Mouse (Mus musculus): Measurements from ENCODE around the gene Phb2. TPM values are rescaled to one million over a fixed set of nuclear protein-coding genes. Genes with fewer than 3 reads are reported as not detected.

Gene Phb2
- polyA plus RNA-seq, 1 experiment from 2014 or later: 249 TPM

GRCm38 (mm10) chr6:124750405-124750804 lies 38.3 kb downstream of the Phb2 start:
- no peaks in the 10 kb centered on the region for H3K27me3 ChIP-seq (replicated peaks; ENCODE audit: control insufficient read depth, insufficient read depth, low read length)
- WGBS: 87% methylated on average over 8 of the region's 8 CpGs
- H3K4me1 ChIP-seq (ENCODE audit: control insufficient read depth, insufficient read depth, low read depth, low read length): peaks cover 30% of the 10 kb centered on the region
- no peak overlapping the region for H3K9ac ChIP-seq (ENCODE audit: low read depth, low read length)
- peaks cover 28% of the 10 kb centered on the region for H3K36me3 ChIP-seq (ENCODE audit: control insufficient read depth, insufficient read depth, low read length)
- no peak overlapping the region for H3K4me3 ChIP-seq (ENCODE audit: low read length)
- H3K4me2 ChIP-seq (ENCODE audit: low read length): no peak overlapping the region
- ATAC-seq: no peak
- no peaks in the 10 kb centered on the region for H3K9me3 ChIP-seq (ENCODE audit: control insufficient read depth, low read length)
- H3K27ac ChIP-seq (ENCODE audit: low read depth, low read length): no peak overlapping the region

GRCm38 (mm10) chr6:124753861-124754260 lies 41.7 kb downstream of the Phb2 start:
- Histone ChIP-seq H3K9ac (ENCODE audit: low read depth, low read length) (no peak overlapping the region), H3K4me3 (ENCODE audit: low read length) (no peak overlapping the region), H3K36me3 (ENCODE audit: control insufficient read depth, insufficient read depth, low read length) (peaks cover 7% of the 10 kb centered on the region; the same call in 1 of the 2 replicates), H3K27me3 (replicated peaks; ENCODE audit: control insufficient read depth, insufficient read depth, low read length) (no peaks in the 10 kb centered on the region), H3K9me3 (ENCODE audit: control insufficient read depth, low read length) (no peaks in the 10 kb centered on the region), H3K27ac (ENCODE audit: low read depth, low read length) (no peak overlapping the region), H3K4me2 (ENCODE audit: low read length) (peak overlapping the region; percentile 80; the same call in 1 of the 2 replicates), H3K4me1 (ENCODE audit: control insufficient read depth, insufficient read depth, low read depth, low read length) (peaks cover 31% of the 10 kb centered on the region)
- no peak for ATAC-seq
- 94% methylated on average over 2 of the region's 2 CpGs for WGBS

GRCm38 (mm10) chr6:124755306-124755705 lies 43.2 kb downstream of the Phb2 start:
- H3K9me3 ChIP-seq (ENCODE audit: control insufficient read depth, low read length): no peaks in the 10 kb centered on the region
- peak overlapping the region; percentile 80 for H3K4me2 ChIP-seq (ENCODE audit: low read length)
- ATAC-seq: no peak
- H3K27me3 ChIP-seq (replicated peaks; ENCODE audit: control insufficient read depth, insufficient read depth, low read length): no peaks in the 10 kb centered on the region
- peak overlapping the region; percentile 80 for H3K4me3 ChIP-seq (ENCODE audit: low read length)
- WGBS: 0% methylated on average over 3 of the region's 3 CpGs
- peak overlapping the region; percentile 97 for H3K9ac ChIP-seq (ENCODE audit: low read depth, low read length)
- H3K4me1 ChIP-seq (ENCODE audit: control insufficient read depth, insufficient read depth, low read depth, low read length): peaks cover 34% of the 10 kb centered on the region
- no peaks in the 10 kb centered on the region for H3K36me3 ChIP-seq (ENCODE audit: control insufficient read depth, insufficient read depth, low read length)
- H3K27ac ChIP-seq (ENCODE audit: low read depth, low read length): peak overlapping the region; percentile 99

- peak within 1 kb of the TSS; percentile 97 for H3K9ac ChIP-seq (ENCODE audit: low read depth, low read length)
- H3K4me3 ChIP-seq (ENCODE audit: low read length): peak within 1 kb of the TSS; percentile 80
- H3K9me3 ChIP-seq (ENCODE audit: control insufficient read depth, low read length): no peaks in the 10 kb centered on the region
- ATAC-seq: peak; percentile 50
- under 1% methylated on average over 40 of the region's 100 CpGs for WGBS
- no peaks in the 10 kb centered on the region for H3K36me3 ChIP-seq (ENCODE audit: control insufficient read depth, insufficient read depth, low read length)
- H3K27me3 ChIP-seq (replicated peaks; ENCODE audit: control insufficient read depth, insufficient read depth, low read length): no peaks in the 10 kb centered on the region
- H3K4me1 ChIP-seq (ENCODE audit: control insufficient read depth, insufficient read depth, low read depth, low read length): peaks cover 34% of the 10 kb centered on the region
- H3K27ac ChIP-seq (ENCODE audit: low read depth, low read length): peak within 1 kb of the TSS; percentile 99
- H3K4me2 ChIP-seq (ENCODE audit: low read length): peak within 1 kb of the TSS; percentile 80
These were observed 43.9 kb downstream of the Phb2 start, which contains the start of the genes Gm45234 and Atn1 for GRCm38 (mm10) chr6:124755831-124756595. TSS of gene Gm45234 (minus strand) at chr6:124756021. TSS of gene Atn1 (minus strand) at chr6:124756524.

DNA sequence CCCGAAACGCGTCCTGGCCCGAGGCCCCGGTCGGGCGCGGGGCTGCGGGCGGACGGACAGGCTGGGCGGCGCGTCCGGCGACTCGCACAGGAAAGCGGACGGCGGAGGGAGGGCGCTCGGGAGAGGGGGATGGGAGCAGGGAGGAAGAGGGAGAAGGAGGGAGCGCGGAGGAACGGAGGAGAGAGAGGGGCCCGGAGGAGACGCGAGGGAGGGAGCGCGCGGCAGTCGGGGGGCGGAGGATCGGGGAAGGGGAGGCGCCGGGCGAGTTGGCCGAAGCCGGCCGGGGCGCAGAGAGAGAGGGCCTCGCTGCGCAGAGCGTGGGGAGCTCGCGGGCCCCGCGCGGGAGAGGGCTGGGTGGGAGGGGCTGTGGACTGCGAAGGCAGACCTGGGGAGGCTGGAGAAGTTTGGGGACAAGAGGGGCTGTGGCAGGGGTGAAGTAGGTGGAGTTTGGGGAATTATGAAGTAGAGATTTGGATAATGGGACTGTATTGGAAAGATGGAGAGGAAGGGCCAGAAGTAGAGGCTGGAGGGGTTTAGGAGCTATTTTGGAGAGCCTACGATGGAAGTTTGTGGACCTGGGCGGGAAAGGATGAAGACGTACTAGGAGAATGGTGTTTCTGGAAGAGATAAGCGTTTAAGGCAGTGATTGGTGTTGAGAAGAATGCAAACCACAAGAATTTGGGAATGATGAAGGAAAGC lies 44.7 kb downstream of the Phb2 start:
- Histone ChIP-seq H3K4me2 (ENCODE audit: low read length) (peak overlapping the region; percentile 80), H3K27ac (ENCODE audit: low read depth, low read length) (peak overlapping the region; percentile 99), H3K9ac (ENCODE audit: low read depth, low read length) (peak overlapping the region; percentile 97), H3K9me3 (ENCODE audit: control insufficient read depth, low read length) (no peaks in the 10 kb centered on the region), H3K4me3 (ENCODE audit: low read length) (peak overlapping the region; percentile 80), H3K27me3 (replicated peaks; ENCODE audit: control insufficient read depth, insufficient read depth, low read length) (no peaks in the 10 kb centered on the region), H3K36me3 (ENCODE audit: control insufficient read depth, insufficient read depth, low read length) (no peaks in the 10 kb centered on the region), H3K4me1 (ENCODE audit: control insufficient read depth, insufficient read depth, low read depth, low read length) (peaks cover 34% of the 10 kb centered on the region)
- under 1% methylated on average over 47 of the region's 54 CpGs for WGBS
- ATAC-seq: peak; percentile 75

- Histone ChIP-seq H3K4me3 (ENCODE audit: low read length) (peak overlapping the region; percentile 80), H3K4me1 (ENCODE audit: control insufficient read depth, insufficient read depth, low read depth, low read length) (peaks cover 34% of the 10 kb centered on the region), H3K9ac (ENCODE audit: low read depth, low read length) (peak overlapping the region; percentile 97), H3K36me3 (ENCODE audit: control insufficient read depth, insufficient read depth, low read length) (no peaks in the 10 kb centered on the region), H3K4me2 (ENCODE audit: low read length) (peak overlapping the region; percentile 80), H3K27me3 (replicated peaks; ENCODE audit: control insufficient read depth, insufficient read depth, low read length) (no peaks in the 10 kb centered on the region), H3K9me3 (ENCODE audit: control insufficient read depth, low read length) (no peaks in the 10 kb centered on the region), H3K27ac (ENCODE audit: low read depth, low read length) (peak overlapping the region; percentile 99)
- ATAC-seq: no peak
- WGBS: 2% methylated on average over 5 of the region's 5 CpGs
These were observed 45.3 kb downstream of the Phb2 start for GRCm38 (mm10) chr6:124757351-124757880.

DNA sequence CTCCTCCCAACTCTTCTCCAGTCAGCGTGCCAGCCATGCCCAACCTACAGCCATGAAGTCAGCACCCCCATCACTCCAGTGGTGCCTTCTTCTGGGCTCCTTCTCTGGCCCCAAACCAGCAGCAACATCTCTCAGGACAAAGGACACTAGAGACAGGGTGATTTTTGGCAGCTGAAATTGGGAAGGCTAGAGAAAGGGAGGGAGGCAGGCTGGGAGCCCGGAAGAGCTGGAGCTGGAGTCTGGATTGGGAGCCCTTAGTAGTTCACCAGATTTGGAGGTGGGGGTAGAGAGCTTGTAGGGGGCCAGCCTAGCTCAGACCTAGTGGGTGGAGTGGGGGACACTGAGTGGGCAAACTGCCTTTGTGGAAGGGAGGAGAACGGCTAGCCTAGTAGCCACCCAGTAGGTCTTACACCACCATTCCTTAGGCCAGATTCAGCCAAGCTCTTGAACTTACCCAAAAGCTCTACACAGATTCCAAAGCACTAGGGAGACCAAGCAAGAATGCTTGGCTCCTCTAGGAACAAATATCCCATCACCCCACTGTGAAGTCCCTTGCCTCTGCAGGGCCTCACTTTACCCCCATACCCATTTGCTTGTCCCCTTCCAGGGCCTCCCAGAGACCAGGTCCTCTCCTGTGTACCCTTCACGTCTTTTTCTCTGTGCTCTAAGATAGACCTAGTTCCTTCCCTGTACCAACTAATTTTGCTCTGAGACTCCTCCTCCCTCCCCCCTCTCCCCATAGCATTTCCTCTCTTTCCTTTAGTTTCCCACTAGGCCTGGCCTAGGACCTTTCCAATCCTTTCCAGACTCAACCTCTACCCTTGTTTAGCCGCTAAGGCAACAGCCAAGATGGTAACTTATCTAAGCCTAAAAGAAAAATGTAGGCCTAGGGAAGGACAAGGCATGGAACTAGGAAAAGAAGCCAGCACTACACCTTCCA lies 46.0 kb downstream of the Phb2 start:
- 18% methylated on average over 5 of the region's 5 CpGs for WGBS
- Histone ChIP-seq H3K36me3 (ENCODE audit: control insufficient read depth, insufficient read depth, low read length) (no peaks in the 10 kb centered on the region), H3K27ac (ENCODE audit: low read depth, low read length) (peak overlapping the region; percentile 99), H3K9ac (ENCODE audit: low read depth, low read length) (peak overlapping the region; percentile 97), H3K4me1 (ENCODE audit: control insufficient read depth, insufficient read depth, low read depth, low read length) (peaks cover 34% of the 10 kb centered on the region), H3K4me3 (ENCODE audit: low read length) (peak overlapping the region; percentile 80), H3K4me2 (ENCODE audit: low read length) (peak overlapping the region; percentile 80), H3K27me3 (replicated peaks; ENCODE audit: control insufficient read depth, insufficient read depth, low read length) (no peaks in the 10 kb centered on the region), H3K9me3 (ENCODE audit: control insufficient read depth, low read length) (no peaks in the 10 kb centered on the region)
- ATAC-seq: peak; percentile 43

DNA sequence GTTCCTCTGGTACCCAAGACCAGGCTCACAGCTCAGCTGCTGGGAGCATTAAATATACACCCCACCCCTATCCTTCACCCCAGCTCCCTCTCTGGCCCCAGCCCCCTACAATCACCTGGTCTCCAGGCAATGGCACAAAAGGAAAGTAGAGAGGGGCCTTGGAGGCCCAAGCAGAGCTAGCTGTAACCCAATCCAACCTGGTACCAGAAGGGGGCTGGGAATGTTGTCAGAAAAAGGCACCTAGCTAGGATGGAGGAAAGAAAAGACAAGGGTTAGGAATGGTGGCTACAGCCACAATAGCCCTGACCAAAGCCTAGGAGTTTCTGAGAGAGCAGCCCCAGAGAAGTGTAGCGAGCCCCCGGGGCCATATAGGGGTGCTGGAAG lies 46.7 kb downstream of the Phb2 start:
- WGBS: 50% methylated on average over 2 of the region's 2 CpGs
- Histone ChIP-seq H3K4me1 (ENCODE audit: control insufficient read depth, insufficient read depth, low read depth, low read length) (peaks cover 30% of the 10 kb centered on the region), H3K4me2 (ENCODE audit: low read length) (no peak overlapping the region), H3K9ac (ENCODE audit: low read depth, low read length) (0 out of 2 replicates have a peak overlapping the region, but pooled peaks have one; percentile 6), H3K27me3 (replicated peaks; ENCODE audit: control insufficient read depth, insufficient read depth, low read length) (no peaks in the 10 kb centered on the region), H3K36me3 (ENCODE audit: control insufficient read depth, insufficient read depth, low read length) (no peaks in the 10 kb centered on the region), H3K4me3 (ENCODE audit: low read length) (no peak overlapping the region), H3K27ac (ENCODE audit: low read depth, low read length) (peak overlapping the region; percentile 66), H3K9me3 (ENCODE audit: control insufficient read depth, low read length) (no peaks in the 10 kb centered on the region)
- no peak for ATAC-seq
